Mouse (Mus musculus) left cerebral cortex, postnatal 36 days (tissue): ENCODE measurements around the gene Vegfd. TPM values are rescaled to one million over a fixed set of nuclear protein-coding genes. Genes with fewer than 3 reads are reported as not detected.

Experiments
- DNase-seq, 2 experiments: peaks; one replicate each; pipeline ENCODE4 v3.0.0; 2021 to 2022; ENCODE audit warnings: low spot score in 2 of 2, mixed read lengths in 1 of 2
- intact Hi-C: fragments of 180-260 bp; cut with DNase I; formaldehyde crosslinking; loops from one replicate; pipeline ENCODE4 v1.15.1; 2025
- total RNA-seq, 2 experiments: library from RNA; stranded (reverse); gene quantifications; 2 replicates each; pipeline ENCODE4 v1.2.3; 2021

The Vegfd gene
- total RNA-seq, result 1 to 10 TPM; 1.8 to 2.3 TPM

DNA sequence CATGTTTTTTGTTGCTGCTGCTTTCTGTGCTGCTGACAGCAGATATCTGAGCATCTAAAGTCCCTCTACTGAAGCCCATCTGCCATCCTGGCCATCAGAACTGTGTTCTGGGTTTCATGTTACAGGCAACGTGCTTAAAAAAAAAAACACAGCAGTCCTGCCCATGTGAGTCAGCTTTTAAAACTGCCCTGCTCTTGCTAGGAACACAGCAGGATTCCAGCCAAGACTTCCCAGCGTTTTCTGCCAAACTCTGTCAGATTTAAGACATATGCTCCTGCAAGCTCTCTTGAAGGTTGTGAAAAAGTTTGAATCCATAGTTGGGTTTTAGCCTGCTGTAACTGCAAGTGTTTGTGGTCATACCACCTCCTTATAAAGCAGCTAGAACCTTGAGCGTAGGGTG, at the start of gene Vegfd:
Gene Vegfd (plus strand): TSS at position 298 of the 400 bp plus-strand sequence.
- intact Hi-C loops, result no loop called here
- peak; percentile 34 for DNase-seq

DNA sequence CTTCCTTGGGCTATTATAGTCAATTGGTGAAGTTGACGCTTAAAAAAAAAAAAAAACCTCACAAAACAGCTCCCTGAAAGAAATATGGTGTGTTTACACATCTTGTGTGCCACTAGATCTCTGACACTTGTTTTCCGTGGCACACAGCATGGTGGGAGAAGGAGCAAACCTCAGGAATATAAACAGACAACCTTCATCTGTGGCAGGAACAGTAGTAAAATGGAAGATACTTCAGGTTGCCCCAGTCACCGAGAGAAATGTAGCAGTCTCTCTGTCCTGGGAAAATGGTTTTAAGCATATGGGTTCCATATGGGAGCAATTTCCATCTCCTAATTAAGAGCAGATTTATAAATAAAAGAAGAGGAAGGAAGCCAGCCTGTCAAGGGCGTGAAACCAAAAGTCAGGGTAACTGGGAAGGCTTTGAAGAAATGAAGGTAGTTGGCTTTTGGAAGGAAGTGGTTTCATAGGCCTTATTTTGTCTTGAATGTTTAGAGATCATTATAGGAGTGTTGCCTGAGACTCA, 49.7 kb upstream of the Vegfd start:
- intact Hi-C loops, result no loop called here
- DNase-seq, result no peak

DNA sequence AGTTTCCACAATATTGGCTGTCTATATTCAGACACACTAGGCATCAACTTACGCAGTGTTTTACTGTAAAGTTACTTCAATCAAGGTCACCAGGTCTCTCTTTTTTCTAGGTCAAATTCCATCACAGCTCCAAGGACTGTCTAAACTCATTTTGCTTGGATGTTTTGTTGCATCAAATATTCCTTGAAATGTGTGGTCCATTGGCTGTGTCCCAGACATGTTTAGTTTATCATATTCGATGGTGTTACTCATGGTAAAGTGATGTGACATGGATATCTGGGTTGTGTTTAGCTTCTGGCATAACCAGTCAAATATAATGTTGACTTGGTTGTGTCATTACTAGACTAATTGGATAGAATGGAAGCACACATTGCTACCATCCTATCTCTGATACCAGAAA, 42.8 kb upstream of the Vegfd start:
- intact Hi-C loops, result no loop called here
- no peak for DNase-seq

DNA sequence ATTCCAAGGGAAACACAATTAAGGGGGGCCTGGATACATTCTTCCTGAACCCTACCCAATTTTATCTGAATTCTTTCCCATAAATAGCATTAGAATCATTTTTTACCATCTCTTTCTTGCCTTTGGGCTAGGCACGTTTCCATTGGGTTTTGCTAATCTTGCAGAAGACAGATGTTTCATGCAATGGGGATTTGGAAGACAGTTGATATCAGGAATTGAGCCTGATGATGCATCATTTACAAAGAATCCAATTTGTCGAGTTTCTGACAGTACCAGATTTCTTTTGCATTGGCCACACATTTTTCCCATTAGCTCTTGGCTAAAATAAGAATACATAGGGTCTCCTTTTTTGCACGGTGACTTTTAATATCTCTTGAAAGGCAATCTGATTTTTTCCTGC, 42.4 kb upstream of the Vegfd start:
- no peak for DNase-seq
- intact Hi-C loops, result no loop called here

DNA sequence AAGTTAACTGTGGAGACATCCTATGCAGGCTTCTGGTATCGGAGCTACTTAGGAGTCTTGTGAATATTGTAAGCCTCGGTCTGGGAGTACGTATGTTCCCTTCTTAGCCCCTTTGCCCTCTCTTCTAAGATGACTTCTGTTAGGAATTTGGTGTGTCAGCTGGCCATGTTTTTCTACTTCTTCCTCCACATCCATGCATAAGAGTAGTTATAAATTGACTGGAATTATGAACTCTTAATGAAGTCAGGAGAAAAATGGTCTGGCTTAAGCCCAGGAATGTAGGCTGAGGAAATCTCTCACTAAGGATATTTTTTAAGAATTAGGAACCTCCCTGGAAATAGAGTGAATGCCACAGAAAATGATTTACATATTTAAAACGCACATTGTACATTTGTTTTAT, 34.6 kb upstream of the Vegfd start:
- intact Hi-C loops, result no loop called here
- no peak for DNase-seq

DNA sequence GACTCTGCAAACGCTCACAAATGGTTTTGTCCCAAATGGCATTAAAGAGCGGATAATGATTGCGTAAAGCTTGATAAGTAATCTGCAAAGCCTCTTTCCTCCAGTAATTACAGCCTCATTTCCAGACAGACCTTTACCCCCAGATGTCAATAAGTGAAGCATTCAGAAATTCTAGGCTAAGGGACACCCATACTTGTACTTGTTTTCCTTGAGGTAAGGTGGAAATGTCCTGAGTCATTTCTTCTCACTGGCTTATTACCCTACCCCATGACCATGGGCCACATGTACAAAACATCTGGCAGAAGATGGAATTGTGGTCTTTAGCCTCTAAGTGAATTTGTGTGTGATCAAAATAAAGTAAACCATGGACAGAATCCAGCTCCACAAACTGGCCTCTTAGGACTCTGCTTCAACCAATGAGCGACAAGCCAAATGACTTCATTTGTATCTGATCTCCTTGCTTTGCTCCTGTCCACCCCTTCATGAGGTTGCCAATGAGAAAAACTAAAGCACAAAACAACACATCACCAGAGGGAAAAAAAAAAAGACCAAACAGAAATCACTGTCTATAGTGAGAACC, 27.7 kb upstream of the Vegfd start:
- no peak for DNase-seq
- intact Hi-C loops, result no loop called here

DNA sequence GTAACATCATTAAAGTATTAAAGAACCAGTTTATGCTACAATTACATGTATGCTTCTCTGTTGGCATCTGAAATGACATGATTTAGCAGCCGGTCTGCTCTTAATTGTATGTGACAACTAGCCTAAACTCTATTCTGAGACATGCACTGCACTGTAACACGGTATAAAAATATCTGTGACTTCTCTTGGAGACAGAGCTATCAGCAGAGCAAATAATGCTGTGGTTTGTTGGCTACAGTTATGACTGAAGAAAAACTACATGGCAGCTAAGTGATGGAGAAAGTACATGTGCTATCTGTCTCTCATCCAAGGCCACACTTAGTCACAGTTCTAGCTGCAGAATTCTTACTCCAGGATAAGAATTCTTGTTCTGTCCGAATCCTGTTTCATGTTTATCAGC, 24.2 kb upstream of the Vegfd start:
- intact Hi-C loops, result no loop called here

DNA sequence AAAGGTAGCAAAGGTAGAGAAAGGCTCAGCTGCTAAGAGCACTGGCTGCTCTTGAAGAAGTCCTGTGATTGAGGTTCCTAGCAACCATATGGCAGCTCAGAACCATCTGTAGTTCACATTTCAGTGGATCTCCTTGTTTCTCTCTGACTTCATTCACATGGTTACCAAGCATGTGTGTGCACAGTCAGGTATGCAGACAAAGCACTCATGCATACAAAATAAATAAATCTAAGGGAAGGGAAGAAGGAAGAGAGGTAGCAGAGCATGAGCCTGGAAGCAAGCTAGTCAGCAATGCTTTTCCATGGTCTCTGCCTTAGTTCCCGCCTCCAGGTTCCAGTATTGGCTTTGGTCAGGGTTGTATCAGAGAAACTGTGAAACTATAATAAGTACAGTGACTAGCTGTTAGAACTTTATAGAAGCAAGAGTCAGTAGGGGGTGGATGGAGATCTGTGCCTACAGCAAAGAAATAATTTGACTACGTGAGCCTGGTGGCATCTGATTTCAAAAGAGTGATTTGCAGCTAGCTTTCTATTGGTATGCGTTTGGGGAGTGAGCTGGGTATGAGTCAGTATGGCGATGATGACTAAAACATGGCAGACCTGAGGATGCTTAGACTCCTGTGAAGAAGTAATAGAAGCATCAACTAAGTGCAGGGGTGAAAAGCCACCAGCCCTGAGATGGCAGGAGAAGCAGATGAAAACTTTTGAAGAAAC, 7.9 kb upstream of the Vegfd start:
- no peak for DNase-seq
- intact Hi-C loops, result no loop called here

More for the DNA sequence above, 24.2 kb upstream of the Vegfd start:
- no peak for DNase-seq

DNA sequence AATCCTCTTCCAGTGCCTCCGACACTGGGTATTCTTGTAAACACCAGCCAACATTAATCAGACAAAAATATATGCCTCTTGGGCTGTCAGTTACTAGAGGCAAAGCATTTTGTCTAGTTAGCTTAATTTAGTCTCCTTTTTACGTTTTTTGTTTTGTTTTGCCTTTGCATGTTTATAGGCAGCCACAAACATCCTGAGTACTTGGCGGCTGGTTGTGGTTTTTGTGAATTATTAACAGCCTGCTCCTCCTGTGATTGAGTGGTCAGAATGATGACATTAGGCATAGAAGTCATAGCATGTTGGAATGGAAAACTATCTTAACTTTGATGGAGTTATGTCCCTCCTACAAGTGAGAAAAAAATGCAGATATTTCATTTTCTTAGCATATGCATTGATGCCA, 2.6 kb upstream of the Vegfd start:
- intact Hi-C loops, result no loop called here
- DNase-seq, result no peak

DNA sequence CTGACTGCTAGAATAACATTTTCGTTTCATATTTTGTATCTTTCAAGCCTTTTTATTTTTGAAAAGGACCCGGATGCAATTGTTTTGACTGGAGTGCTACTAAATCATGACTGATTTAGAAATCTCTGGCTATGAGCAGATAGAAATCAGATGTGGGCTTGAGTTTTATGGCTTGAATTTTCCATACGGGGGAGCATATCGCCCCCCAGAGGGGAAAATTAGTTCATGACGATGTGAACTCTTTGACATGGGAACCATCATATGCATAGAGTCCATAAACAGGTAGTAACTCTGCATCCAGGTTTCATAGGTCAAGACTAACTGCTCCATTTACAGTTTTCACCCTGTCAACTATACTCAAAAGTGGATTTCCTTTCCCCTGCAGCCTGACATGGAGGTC, 1.4 kb downstream of the Vegfd start:
- intact Hi-C loops, result no loop called here
- no peak for DNase-seq

DNA sequence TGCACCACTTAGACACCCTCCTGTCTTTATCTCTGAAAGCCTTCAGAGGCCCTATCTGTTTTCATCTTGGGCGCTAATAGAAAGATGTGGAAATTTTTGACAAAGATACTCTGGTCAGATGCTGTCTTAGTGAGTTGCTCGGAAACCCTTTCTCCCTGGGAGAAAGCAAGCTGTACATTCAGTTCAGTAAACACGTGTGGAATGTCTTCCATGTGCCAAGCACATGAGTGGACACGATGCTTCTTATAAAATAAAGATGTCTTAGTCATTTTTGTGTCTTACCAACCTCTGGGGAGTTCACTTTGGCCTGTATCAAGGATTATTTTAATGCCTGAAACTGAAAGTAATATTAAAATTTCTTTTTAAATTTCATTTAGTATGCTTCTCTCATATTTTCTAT, 6.5 kb downstream of the Vegfd start:
- no peak for DNase-seq
- intact Hi-C loops, result no loop called here

DNA sequence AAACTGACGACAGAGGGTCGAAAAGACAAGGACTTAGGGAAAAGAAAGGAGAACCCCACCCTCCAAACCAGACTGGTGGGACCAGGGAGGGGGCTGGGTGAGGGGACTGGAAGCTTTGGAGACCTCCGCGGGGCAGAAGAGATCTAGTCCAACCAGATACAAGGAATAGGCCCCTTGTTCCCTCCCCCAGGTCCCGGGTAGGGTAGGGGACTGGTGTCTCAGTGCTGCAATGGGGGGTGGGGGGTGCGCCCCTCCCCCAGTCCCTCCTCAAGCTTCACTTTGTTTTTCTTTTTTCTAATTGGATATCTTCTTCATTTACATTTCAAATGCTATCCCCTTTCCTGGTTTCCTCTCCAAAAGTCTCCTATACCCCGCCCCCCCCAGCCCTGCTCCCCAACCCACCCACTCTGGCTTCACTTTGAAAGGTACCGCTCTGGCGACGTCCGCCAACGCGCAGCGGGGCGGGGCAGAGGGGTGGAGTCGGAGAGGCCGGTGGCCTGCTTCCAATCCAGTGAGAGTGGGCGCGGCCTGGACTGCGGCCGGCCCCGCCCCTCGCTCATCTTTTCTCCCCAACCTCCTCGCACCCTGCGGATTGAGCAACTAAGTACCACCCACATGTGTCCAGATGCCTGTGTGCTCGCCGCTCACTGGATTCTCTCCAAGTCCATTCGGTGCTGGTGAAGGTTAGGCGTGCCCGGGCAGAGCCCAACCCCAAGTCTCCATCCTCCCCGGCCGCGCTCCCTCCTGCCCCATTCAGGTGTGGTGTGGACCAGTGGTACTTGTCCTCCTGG, 8.6 kb downstream of the Vegfd start:
- peak; percentile 50 to 61 for DNase-seq
- intact Hi-C loops, result no loop called here

DNA sequence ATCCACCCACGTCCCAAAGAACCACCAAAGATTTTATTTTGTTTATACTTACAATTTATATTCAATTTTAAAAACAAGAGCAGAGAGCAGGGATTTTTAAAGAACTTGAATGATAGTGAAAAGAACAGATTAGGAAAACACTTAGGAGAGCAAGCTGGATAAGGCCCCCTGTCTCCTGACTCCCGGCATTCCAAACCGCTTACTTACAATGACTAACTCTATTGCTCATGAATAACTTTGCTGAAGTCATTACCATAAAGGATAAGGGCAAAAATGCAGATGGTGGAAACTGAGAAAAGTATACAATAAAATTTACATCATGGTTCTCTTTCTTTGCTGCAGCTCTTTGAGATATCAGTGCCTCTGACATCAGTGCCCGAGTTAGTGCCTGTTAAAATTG, 20.9 kb downstream of the Vegfd start:
- intact Hi-C loops, result loop anchor here (10.0 kb wide), 1 partner anchor 289 kb away; no protein-coding TSS in a partner anchor
- DNase-seq, result no peak

DNA sequence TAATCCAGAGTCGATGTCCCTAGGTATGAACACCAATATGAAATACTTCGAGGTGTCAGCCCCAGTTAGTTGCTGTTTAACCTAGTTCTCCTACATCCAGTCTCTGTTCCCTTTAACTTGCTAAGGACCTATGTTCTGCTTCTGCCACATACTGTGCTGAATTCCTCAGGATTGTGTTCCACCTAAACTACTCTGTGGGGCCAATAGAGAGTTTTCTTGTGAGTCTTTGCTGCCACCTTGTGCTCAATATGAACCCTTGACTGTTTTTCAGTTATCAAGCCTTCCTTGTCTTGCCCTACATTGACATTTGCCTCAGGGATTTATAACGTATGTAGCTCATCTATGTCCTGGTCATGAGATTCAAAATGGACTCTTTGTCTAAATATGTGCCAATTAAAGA, 25.3 kb downstream of the Vegfd start:
- intact Hi-C loops, result loop anchor here (5.0 to 10.0 kb wide), 2 partner anchors 216 to 294 kb away; no protein-coding TSS in a partner anchor
- no peak for DNase-seq

DNA sequence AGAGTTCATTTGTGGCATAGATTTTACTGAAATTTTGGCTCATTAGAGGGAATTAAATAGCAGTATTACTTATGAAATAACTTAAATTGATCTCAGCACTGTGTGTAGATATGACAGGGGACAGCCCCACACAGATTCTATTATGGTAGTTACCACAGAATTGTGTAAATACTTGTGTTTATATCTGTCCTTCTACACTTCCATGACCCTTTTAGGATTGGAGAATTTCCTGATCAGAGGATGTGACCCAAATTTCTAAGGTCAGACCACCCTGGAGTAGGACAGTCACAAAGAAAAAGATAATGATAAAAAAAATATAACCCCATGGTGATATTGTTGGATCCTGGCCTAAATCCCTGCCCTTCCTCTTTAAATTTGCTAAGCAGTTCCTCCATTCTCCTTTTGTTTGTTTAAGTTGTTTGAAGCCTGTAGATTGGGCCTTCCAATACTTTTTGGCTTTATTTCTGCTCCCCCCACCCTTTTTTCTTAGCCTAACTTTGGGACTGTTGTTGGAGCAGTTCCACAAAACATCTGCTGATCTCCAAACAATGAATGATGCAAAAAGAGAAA, 32.0 kb downstream of the Vegfd start:
- DNase-seq, result no peak
- intact Hi-C loops, result no loop called here

DNA sequence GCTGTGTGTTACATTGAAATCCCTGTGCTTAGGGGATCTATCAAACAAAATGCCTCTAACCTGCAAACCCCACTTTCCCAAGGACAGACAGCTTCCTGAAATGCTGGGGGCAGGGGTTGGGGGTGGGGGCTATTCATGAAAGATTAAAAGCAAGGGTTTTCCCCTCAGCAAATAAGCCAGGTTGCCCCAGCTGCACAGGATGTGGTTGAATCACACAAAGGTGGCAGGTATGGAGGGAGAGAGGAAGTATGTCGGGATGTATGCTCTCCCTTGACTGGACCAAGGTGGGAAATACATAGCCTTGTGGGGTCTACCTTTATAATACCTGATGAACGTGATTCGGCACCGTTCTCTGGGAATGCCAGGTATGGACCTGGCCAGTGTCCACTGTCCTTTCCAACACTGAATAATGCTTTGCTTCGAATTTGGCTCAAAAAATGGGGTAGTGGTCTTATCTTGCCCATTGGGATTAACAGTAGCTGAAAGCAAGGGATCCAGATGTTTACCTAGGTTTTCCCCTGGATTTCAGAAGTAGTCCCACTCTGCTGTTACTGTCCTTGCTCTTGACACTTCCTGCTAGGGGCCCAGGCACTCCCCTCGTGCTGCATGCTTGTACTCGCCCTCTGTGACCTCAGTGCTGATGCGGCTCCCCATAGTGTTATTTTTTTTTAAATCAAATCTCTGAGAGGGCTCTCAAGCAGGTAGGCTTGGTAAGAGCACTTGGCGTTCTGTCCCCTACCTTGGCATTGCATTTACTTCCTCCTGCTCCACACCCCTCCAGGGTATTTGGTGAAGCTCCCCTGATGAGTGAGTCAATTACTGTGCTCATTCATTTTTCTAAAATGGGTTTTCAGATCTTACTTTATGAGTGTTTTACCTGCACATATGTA, 33.2 kb downstream of the Vegfd start:
- intact Hi-C loops, result no loop called here
- no peak for DNase-seq

DNA sequence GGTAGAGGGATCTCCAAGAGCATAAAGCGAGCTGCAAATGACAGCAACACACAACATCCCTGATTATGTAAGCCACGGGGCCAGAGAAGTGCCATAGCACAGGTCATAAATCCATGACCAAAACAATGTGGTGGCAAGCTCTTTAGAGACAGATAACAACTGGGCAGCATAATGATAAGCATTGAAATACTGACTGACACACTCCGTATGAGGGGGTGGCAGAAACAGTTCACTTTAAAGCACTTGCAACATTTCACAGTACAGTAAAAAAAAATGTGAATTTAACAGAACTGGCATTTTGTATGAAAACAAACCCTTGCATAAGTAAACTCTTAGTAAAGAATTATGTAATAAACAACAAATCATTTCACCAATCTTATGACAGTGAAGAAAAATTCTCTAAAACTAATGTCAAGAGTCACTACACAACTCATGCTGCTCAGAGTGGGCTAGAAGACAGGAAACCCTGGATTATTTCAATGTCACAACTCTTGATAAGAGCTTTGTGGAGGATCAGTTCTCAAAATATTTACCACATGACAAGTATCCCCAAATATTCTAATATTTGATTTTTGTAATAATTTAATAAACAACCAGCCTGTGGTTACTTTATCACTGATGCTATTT, 35.2 kb downstream of the Vegfd start:
- DNase-seq, result no peak
- intact Hi-C loops, result no loop called here

DNA sequence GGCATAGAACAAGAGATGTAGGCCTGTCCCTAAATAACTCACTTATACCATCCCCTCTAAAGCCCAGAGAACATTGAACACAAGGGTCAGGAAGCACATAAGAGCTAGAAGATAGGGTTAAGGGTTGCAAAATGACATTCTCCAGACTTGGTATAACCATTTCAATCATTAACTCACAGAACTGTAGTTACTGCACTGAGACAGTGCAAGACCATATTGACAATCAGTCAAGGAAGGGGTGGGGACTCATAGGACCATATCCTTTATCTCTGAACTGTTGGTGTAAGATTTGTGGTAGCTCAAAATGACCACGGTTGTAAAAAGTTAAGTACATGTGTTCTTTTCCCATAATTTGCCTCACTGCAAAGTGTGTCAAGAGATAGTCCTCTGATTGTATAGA, 37.4 kb downstream of the Vegfd start:
- intact Hi-C loops, result no loop called here
- DNase-seq, result no peak

DNA sequence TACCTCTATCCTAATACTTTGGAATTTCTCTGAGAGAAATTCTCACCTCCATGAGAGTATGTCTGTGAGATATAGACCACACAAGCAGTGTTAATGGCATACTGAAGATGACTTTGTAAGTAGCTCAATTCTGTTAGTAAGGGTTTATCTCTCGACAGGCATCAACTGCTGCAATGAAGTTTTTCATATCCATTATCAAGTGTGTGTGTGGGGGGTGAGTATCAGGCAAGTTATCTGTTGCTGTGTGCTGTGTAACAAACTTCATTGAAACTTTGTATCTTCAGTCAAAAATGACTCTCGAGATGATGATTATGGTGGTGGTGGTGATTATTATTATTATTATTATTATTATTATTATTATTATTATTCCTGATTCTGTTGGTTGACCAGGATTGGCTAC, 43.6 kb downstream of the Vegfd start:
- intact Hi-C loops, result no loop called here
- no peak for DNase-seq
